Mouse (Mus musculus) kidney, postnatal 0 days (tissue): Measurements from ENCODE around the gene Spp1. TPM values are rescaled to one million over a fixed set of nuclear protein-coding genes. Genes with fewer than 3 reads are reported as not detected.

Experiments
- ATAC-seq: fragments of 200-750 bp; cut with Nextera tagmentation; replicated peaks from 2 replicates; pipeline ENCODE4 v1.8.0; 2017; ENCODE audit warnings: low read depth, moderate number of reproducible peaks, moderate TSS enrichment, moderate library complexity; ENCODE audit not compliant: low FRiP score
- DNase-seq: peaks from one replicate; pipeline ENCODE4 v3.0.0-alpha.2; 2016; ENCODE audit warnings: low spot score
- H3K27ac ChIP-seq: fragments of 300-500 bp; sonication (generic); 2 replicates; pipeline ENCODE4 v1.5.1; 2014; ENCODE audit warnings: mild to moderate bottlenecking
- H3K27me3 ChIP-seq: fragments of 300-500 bp; sonication (generic); 2 replicates; pipeline ENCODE4 v1.6.1; 2014; ENCODE audit warnings: low read length, mixed read lengths; ENCODE audit not compliant: insufficient read depth
- H3K36me3 ChIP-seq: fragments of 300-500 bp; sonication (generic); 2 replicates; pipeline ENCODE4 v1.6.1; 2014; ENCODE audit warnings: low read length, mixed read lengths; ENCODE audit not compliant: insufficient read depth
- H3K4me1 ChIP-seq: fragments of 300-500 bp; sonication (generic); replicated peaks from 2 replicates; pipeline ENCODE4 v1.6.1; 2014; ENCODE audit warnings: antibody characterized with exemption, low read length, mixed read lengths; ENCODE audit not compliant: insufficient read depth
- H3K4me2 ChIP-seq: fragments of 300-500 bp; sonication (generic); 2 replicates; pipeline ENCODE4 v1.6.1; 2014; ENCODE audit warnings: mild to moderate bottlenecking, low read length, moderate library complexity, mixed read lengths
- H3K4me3 ChIP-seq: fragments of 300-500 bp; sonication (generic); replicated peaks from 2 replicates; pipeline ENCODE4 v1.5.1; 2014; ENCODE audit warnings: low read depth, low read length
- H3K9ac ChIP-seq: fragments of 300-500 bp; sonication (generic); 2 replicates; pipeline ENCODE4 v1.6.1; 2014; ENCODE audit warnings: low read depth, low read length
- H3K9me3 ChIP-seq: fragments of 300-500 bp; sonication (generic); replicated peaks from 2 replicates; pipeline ENCODE4 v1.6.1; 2016; ENCODE audit warnings: low read length, inconsistent platforms, mixed read lengths
- CTCF ChIP-seq: IDR thresholded peaks from 2 replicates; pipeline ENCODE4 v1.5.1; 2016; ENCODE audit warnings: antibody characterized with exemption, low read depth, mild to moderate bottlenecking, moderate library complexity
- WGBS: fragments of 180-500 bp; shearing (Covaris S2); extraction: QIAGEN DNeasy Blood & Tissue Kit; methylation state at CpG from one replicate; pipeline ENCODE4 v1.1.7; 2014; 5-methylcytosine and 5-hydroxymethylcytosine counted together
- polyA plus RNA-seq: library from polyadenylated mRNA; unstranded; fragments of >200 nt; fragmentation: Nextera tagmentation; extraction: Ambion mirVana; gene quantifications from 2 replicates; pipeline ENCODE4 v1.2.1, GENCODE M21; 2015

Gene Spp1
- polyA plus RNA-seq, result 1,587 and 1,767 TPM in 2 replicates

DNA sequence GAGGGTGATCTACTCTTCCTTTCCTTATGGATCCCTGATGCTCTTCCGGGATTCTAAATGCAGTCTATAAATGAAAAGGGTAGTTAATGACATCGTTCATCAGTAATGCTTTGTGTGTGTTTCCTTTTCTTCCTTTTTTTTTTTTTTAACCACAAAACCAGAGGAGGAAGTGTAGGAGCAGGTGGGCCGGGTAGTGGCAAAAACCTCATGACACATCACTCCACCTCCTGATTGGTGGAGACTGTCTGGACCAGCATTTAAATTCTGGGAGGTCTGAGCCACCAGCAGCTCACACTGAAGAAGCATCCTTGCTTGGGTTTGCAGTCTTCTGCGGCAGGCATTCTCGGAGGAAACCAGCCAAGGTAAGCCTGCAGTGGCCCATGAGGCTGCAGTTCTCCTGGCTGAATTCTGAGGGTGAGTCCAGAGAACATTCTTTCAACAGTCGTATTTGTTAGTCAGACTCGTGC, at the start of gene Spp1:
Spp1 (plus strand) TSS at position 284 of the 467 bp plus-strand sequence.
- DNase-seq, result no peak
- no peaks in the 10 kb centered on the region for H3K36me3 ChIP-seq
- TF ChIP-seq CTCF, result no peak
- H3K27ac ChIP-seq, result peak within 1 kb of the TSS; percentile 54; the same call in 1 of the 2 replicates
- no peaks in the 10 kb centered on the region for H3K4me1 ChIP-seq
- WGBS, result 52% methylated on average over 7 of the region's 7 CpGs
- H3K4me2 ChIP-seq, result peak within 1 kb of the TSS; percentile 18; the same call in 1 of the 2 replicates
- no peak within 1 kb of the TSS for H3K9ac ChIP-seq
- peak within 1 kb of the TSS; percentile 9; the same call in 1 of the 2 replicates for H3K4me3 ChIP-seq
- no peaks in the 10 kb centered on the region for H3K27me3 ChIP-seq
- no peaks in the 10 kb centered on the region for H3K9me3 ChIP-seq
- no peak; the same call in 1 of the 2 replicates for ATAC-seq

- Histone ChIP-seq H3K4me3 (no peak overlapping the region), H3K9ac (no peak overlapping the region), H3K4me2 (no peak overlapping the region), H3K9me3 (no peaks in the 10 kb centered on the region), H3K36me3 (no peaks in the 10 kb centered on the region), H3K27me3 (no peaks in the 10 kb centered on the region), H3K4me1 (no peaks in the 10 kb centered on the region), H3K27ac (no peak overlapping the region)
- TF ChIP-seq CTCF, result no peak
- WGBS, result 93% methylated on average over 16 of the region's 16 CpGs
- DNase-seq (no peak), ATAC-seq (no peak)
These were observed 49.4 kb upstream of the Spp1 start for GRCm38 (mm10) chr5:104385521-104385920.

GRCm38 (mm10) chr5:104386908-104387307, 48.0 kb upstream of the Spp1 start:
- TF ChIP-seq CTCF, result no peak
- H3K36me3 ChIP-seq, result no peaks in the 10 kb centered on the region
- H3K27me3 ChIP-seq, result no peaks in the 10 kb centered on the region
- H3K4me3 ChIP-seq, result no peak overlapping the region
- DNase-seq (no peak), ATAC-seq (no peak)
- no peak overlapping the region for H3K9ac ChIP-seq
- no peaks in the 10 kb centered on the region for H3K4me1 ChIP-seq
- no peaks in the 10 kb centered on the region for H3K9me3 ChIP-seq
- no peak overlapping the region for H3K27ac ChIP-seq
- WGBS, result 47% methylated on average over 5 of the region's 5 CpGs
- no peak overlapping the region for H3K4me2 ChIP-seq

GRCm38 (mm10) chr5:104390962-104391361, 44.0 kb upstream of the Spp1 start:
- no peak for TF ChIP-seq CTCF

GRCm38 (mm10) chr5:104392784-104393183, 42.1 kb upstream of the Spp1 start:
- no peaks in the 10 kb centered on the region for H3K36me3 ChIP-seq
- no peak overlapping the region for H3K9ac ChIP-seq
- no peak for ATAC-seq
- no peaks in the 10 kb centered on the region for H3K27me3 ChIP-seq
- H3K27ac ChIP-seq, result no peak overlapping the region
- WGBS, result 78% methylated on average over 5 of the region's 5 CpGs
- H3K4me3 ChIP-seq, result no peak overlapping the region
- no peak for TF ChIP-seq CTCF
- no peaks in the 10 kb centered on the region for H3K9me3 ChIP-seq
- no peaks in the 10 kb centered on the region for H3K4me1 ChIP-seq
- H3K4me2 ChIP-seq, result no peak overlapping the region
- DNase-seq, result no peak

More at GRCm38 (mm10) chr5:104390962-104391361, 44.0 kb upstream of the Spp1 start:
- DNase-seq (no peak), ATAC-seq (no peak)
- Histone ChIP-seq H3K4me2 (no peak overlapping the region), H3K27me3 (no peaks in the 10 kb centered on the region), H3K36me3 (no peaks in the 10 kb centered on the region), H3K4me1 (no peaks in the 10 kb centered on the region), H3K27ac (no peak overlapping the region), H3K9ac (no peak overlapping the region), H3K9me3 (no peaks in the 10 kb centered on the region), H3K4me3 (no peak overlapping the region)
- WGBS, result 85% methylated on average over 2 of the region's 2 CpGs

DNA sequence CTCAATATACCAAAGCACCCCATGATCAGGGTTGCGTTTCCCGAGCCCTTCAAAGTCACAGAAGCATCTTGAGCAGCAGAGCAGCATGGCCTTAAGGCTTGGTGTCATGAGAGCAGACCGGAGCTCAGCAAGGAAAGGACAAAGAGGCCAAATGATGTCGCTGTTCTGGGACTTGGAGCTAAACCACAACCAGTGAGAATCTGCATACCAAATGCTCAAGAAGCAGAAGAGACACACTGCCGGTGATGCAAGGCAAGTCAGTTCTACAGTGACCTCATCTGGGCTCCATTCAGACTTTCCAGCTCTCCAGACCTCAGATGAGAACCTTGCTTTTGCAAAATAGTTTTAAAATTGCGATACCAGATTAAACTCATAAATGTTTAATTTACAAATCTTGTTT, 38.6 kb upstream of the Spp1 start:
- WGBS, result 82% methylated on average over 6 of the region's 6 CpGs
- H3K27me3 ChIP-seq, result no peaks in the 10 kb centered on the region

GRCm38 (mm10) chr5:104398001-104398400, 36.9 kb upstream of the Spp1 start:
- H3K9me3 ChIP-seq, result no peaks in the 10 kb centered on the region
- H3K27ac ChIP-seq, result no peak overlapping the region

More for the DNA sequence above, 38.6 kb upstream of the Spp1 start:
- Histone ChIP-seq H3K4me1 (no peaks in the 10 kb centered on the region), H3K9ac (no peak overlapping the region), H3K36me3 (no peaks in the 10 kb centered on the region), H3K4me3 (no peak overlapping the region), H3K9me3 (no peaks in the 10 kb centered on the region), H3K4me2 (no peak overlapping the region), H3K27ac (no peak overlapping the region)
- TF ChIP-seq CTCF, result no peak
- ATAC-seq (no peak), DNase-seq (no peak)

More at GRCm38 (mm10) chr5:104398001-104398400, 36.9 kb upstream of the Spp1 start:
- Histone ChIP-seq H3K4me3 (no peak overlapping the region), H3K27me3 (no peaks in the 10 kb centered on the region), H3K4me1 (no peaks in the 10 kb centered on the region), H3K36me3 (no peaks in the 10 kb centered on the region), H3K4me2 (no peak overlapping the region), H3K9ac (no peak overlapping the region)
- TF ChIP-seq CTCF, result no peak
- 65% methylated on average over 1 of the region's 1 CpGs for WGBS
- DNase-seq (peak; percentile 32), ATAC-seq (no peak)
